Mouse (Mus musculus): ENCODE data around the gene Dpp8. TPM values are rescaled to one million over a fixed set of nuclear protein-coding genes. Genes with fewer than 3 reads are reported as not detected.

Dpp8 gene
- total RNA-seq (2023) = 10 to 100 TPM; 72.1 to 76.5 TPM

DNA sequence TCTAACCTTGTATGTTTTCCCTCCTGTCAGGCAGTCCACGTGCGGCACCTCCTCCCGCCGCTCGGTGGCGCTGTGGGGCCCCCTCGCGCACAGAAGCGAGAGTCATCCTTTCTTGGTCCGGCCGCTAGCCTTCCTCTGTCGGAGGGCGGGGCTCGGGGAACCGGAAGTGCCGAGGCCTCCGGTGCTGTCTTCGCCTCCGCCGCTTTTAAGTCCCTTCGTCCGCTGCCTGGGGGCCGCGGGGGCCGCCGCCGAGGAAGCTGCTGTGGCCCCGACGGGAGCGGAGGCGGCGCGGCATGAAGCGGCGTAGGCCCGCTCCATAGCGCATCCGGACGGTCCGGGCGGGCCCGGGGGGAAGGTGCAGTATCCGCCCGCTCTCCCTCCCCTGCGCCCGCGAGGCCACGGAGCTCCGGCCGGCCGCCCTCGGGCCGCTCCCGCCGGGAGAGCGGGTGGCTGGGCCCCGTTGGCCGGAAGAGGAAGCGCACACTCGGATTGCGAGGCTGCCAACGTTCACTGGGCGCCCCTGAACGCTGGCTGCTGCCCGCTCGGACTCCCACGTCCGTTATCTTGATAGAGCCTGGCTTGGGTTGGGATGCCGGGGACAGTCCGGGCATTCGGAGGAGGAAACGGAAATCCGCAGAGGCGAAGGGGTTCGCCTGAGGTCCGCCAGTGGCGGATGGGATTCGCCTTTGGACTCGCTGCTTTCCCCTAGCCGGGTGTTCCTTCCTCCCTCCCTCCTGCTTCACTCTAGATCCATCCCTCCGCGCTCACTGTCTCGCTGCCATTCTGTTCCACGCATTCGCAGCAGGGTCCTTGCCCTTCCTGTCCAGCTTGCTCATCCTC, at the start of gene Dpp8:
TSS of gene Dpp8 (plus strand) at position 146 of the 840 bp plus-strand sequence.

DNA sequence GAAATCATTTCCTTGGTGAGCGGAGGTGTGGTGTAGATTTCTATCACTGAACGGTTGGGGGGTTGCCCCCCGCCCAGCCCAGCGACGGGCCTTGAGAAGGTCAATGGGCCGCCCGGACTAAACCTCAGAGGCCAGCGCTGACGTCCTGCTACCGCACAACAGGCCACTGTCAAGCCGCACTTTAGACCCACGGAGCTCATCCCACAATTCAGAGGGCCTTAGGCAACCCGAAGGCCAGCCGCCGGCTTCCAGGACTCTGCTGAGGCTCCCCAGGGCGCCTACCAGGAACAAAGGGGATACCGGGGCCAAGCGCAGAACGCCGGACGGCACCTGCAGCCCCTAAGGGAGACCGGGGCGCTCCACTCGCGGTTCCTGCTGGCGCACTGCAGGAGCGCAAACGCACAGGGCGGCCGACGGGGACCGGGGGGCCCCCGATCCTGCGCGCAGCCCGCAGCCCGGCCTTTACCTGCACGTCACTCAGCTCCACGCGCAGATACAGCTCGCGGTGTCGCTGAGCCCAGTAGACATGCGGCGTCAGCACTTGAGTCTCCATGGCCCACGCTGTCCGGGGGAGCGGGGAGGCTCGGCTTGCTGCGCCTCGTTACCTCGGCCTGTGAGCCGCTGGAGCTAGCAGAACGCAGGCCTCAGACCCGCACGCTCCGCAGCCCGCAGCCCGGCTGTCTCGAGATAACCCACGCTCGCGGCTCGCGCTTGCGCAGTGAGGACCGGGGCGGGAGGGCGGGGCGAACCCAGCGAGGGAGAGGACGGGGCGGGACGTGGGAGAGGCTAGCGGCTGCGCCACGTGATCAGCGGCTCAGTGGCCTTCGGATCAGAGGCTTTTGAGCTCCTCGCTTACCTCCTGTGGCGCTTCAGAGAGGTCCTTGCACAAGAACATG, 11.0 kb upstream of the Dpp8 start, which contains the start of gene Hacd3:
TSS of gene Hacd3 (minus strand) at position 703 of the 896 bp plus-strand sequence.

DNA sequence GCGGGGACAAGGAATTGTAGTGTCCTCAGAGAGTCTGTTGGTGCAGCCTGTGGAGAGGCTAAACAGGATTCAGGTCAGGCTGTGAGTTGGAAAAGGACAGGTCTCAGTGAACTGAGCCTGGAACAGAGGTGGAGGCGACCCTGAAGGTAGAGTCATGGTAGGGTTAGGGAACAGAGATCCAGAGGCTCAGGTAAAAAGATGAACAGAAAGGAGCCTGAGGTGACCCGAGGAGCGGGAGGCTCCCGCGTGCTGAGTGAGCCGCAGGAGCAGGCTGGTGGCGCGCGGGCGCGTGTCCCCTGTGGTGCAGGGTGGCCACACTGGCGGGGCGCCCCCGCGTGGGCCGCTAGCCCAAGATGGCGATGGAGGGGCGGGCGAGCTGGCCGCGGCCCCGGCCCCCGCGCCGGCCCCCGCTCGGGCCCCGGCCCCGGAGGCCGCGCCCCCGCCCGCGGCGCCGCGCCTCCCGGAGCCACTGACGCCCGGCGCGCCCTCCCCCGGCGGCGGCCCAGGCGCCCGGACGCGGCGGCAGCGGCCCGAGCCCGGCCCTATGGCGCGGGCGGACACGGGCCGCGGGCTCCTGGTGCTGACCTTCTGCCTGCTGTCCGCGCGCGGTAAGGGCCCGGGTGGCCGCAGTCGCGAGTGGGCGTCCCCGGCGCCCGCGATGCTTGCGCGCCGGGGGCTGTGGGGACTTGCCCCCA, 68.9 kb downstream of the Dpp8 start, which contains the start of gene Igdcc4:
TSS of gene Igdcc4 (plus strand) at position 496 of the 695 bp plus-strand sequence.

Other genes starting within 250 kb of the Dpp8 start
- 100 to 1,000 TPM; 120 to 142 TPM for gene Dennd4a, start 221.1 kb upstream of the Dpp8 start, total RNA-seq (2023)
- not detected for gene Slc24a1, start 80.8 kb upstream of the Dpp8 start, total RNA-seq (2023)
- gene Ints14, start 71.5 kb upstream of the Dpp8 start, total RNA-seq (2023) = 10 to 100 TPM; 15.2 to 15.9 TPM
- 1 to 10 TPM; 7.0 TPM for gene Hacd3, start 10.7 kb upstream of the Dpp8 start, total RNA-seq (2023)
- not detected for gene Igdcc4, start 69.1 kb downstream of the Dpp8 start, total RNA-seq (2023)
- not detected for gene Igdcc3, start 108.8 kb downstream of the Dpp8 start, total RNA-seq (2023)
- 1 to 10 TPM; 2.9 to 3.5 TPM for gene Parp16, start 162.9 kb downstream of the Dpp8 start, total RNA-seq (2023)
- not detected for gene Cilp, start 232.8 kb downstream of the Dpp8 start, total RNA-seq (2023)

Measured in neutrophil, adult 59 days (primary cell).